ENCODE assay signal across 20 mouse cellular contexts in genomic region chr1:125537776-125538175, GRCm38 (mm10). TPM values are rescaled to one million over a fixed set of nuclear protein-coding genes. Genes with fewer than 3 reads are reported as not detected.
A peak's percentile ranks its signal among the peaks of the same experiment; 100 is the strongest.
DNase-seq lines count a peak whose midpoint lies in the region; ATAC-seq and TF ChIP-seq lines count a peak whose summit lies in the region.
"Had no signal": no experiment of that assay in that cellular context is flagged by ENCODE, and none has a peak within 500 bp of the region (broad histone marks: within the 10 kb centered on the region; RNA-seq: fewer than 3 reads in every experiment).

No protein-coding gene starts in this region.

- H3K4me3 ChIP-seq in hindbrain, postnatal 0 days (ENCODE audit: low read length), result no peak overlapping the region
- H3K4me3 ChIP-seq in hindbrain, embryonic 16.5 days (ENCODE audit: low read length), result no peak overlapping the region
- H3K4me3 ChIP-seq in small intestine, adult 2 months (ENCODE audit: low read depth, low read length), result no peak overlapping the region
- H3K4me3 ChIP-seq: embryonic facial prominence, embryonic 10.5 days; heart, adult 2 months; heart, embryonic 15.5 days; hindbrain, embryonic 15.5 days had no signal

- H3K9ac ChIP-seq in hindbrain, postnatal 0 days (replicated peaks; ENCODE audit: low read length), result no peak overlapping the region
- no peak overlapping the region for H3K9ac ChIP-seq in hindbrain, embryonic 16.5 days (ENCODE audit: low read depth, low read length)
- H3K9ac ChIP-seq: heart, embryonic 15.5 days; hindbrain, embryonic 15.5 days had no signal

- no peak for TF ChIP-seq POLR2A in small intestine, adult 2 months (IDR thresholded peaks at IDR 0.05; ENCODE audit: low read depth, low read length)

- peak; percentile 5; the same call in 1 of the 2 replicates for TF ChIP-seq CTCF in hindbrain, postnatal 0 days (IDR thresholded peaks at IDR 0.05; ENCODE audit: low read depth)
- TF ChIP-seq CTCF in small intestine, adult 2 months (IDR thresholded peaks at IDR 0.05; ENCODE audit: extremely low read depth, insufficient read length, insufficient replicate concordance, low read depth, low read length), result no peak

- H3K36me3 ChIP-seq in hindbrain, postnatal 0 days (ENCODE audit: insufficient read depth, low read length), result no peaks in the 10 kb centered on the region
- no peaks in the 10 kb centered on the region for H3K36me3 ChIP-seq in hindbrain, embryonic 16.5 days (ENCODE audit: control insufficient read depth, insufficient read depth, low read length)
- H3K36me3 ChIP-seq in small intestine, adult 2 months (ENCODE audit: control insufficient read depth, insufficient read depth, low read length), result no peaks in the 10 kb centered on the region
- H3K36me3 ChIP-seq: embryonic facial prominence, embryonic 10.5 days; G1E; heart, embryonic 15.5 days; hindbrain, embryonic 15.5 days had no signal

- no peak overlapping the region for H3K27ac ChIP-seq in hindbrain, postnatal 0 days
- no peak overlapping the region for H3K27ac ChIP-seq in hindbrain, embryonic 16.5 days (ENCODE audit: low read depth, low read length)
- H3K27ac ChIP-seq in small intestine, adult 2 months (ENCODE audit: insufficient read depth, low read depth, low read length), result peak overlapping the region; percentile 17; the same call in 1 of the 2 replicates
- H3K27ac ChIP-seq: embryonic facial prominence, embryonic 10.5 days; heart, adult 2 months; heart, embryonic 15.5 days; hindbrain, embryonic 15.5 days had no signal

- 84% methylated on average over 8 of the region's 8 CpGs for WGBS in hindbrain, postnatal 0 days
- 87% methylated on average over 8 of the region's 8 CpGs for WGBS in hindbrain, embryonic 16.5 days
- WGBS in small intestine, adult 2 months, result 39% methylated on average over 8 of the region's 8 CpGs

- intact Hi-C loops in gastrocnemius, postnatal 36 days (cut with DNase I), result no loop called here

- no peaks in the 10 kb centered on the region for H3K27me3 ChIP-seq in hindbrain, postnatal 0 days (ENCODE audit: insufficient read depth, low read length)
- H3K27me3 ChIP-seq in hindbrain, embryonic 16.5 days (replicated peaks; ENCODE audit: control insufficient read depth, insufficient read depth, low read length), result no peaks in the 10 kb centered on the region
- H3K27me3 ChIP-seq in small intestine, adult 2 months (ENCODE audit: control insufficient read depth, insufficient read depth, low read length), result no peaks in the 10 kb centered on the region
- H3K27me3 ChIP-seq: heart, embryonic 15.5 days; hindbrain, embryonic 15.5 days had no signal

- H3K4me2 ChIP-seq in hindbrain, postnatal 0 days (ENCODE audit: low read depth, low read length), result no peak overlapping the region
- no peak overlapping the region for H3K4me2 ChIP-seq in hindbrain, embryonic 16.5 days (ENCODE audit: low read length)
- H3K4me2 ChIP-seq: heart, embryonic 11.5 days; heart, embryonic 15.5 days; hindbrain, embryonic 15.5 days had no signal

- no peaks in the 10 kb centered on the region for H3K4me1 ChIP-seq in hindbrain, postnatal 0 days (ENCODE audit: insufficient read depth, low read length)
- H3K4me1 ChIP-seq in hindbrain, embryonic 16.5 days (ENCODE audit: control insufficient read depth, insufficient read depth, low read depth, low read length), result no peaks in the 10 kb centered on the region
- peaks cover 9% of the 10 kb centered on the region; the same call in 1 of the 2 replicates for H3K4me1 ChIP-seq in small intestine, adult 2 months (ENCODE audit: control insufficient read depth, insufficient read depth, insufficient read length, low read length)
- H3K4me1 ChIP-seq: embryonic facial prominence, embryonic 10.5 days; hindbrain, embryonic 15.5 days had no signal

- DNase-seq in hindbrain, postnatal 0 days (ENCODE audit: low spot score), result no peak
- DNase-seq in ES-CJ7 (ENCODE audit: low read depth, low spot score), result peak; percentile 60
- DNase-seq in R1 (ENCODE audit: low read depth, low spot score), result peak; percentile 47
- DNase-seq in embryo, embryonic 10.5 days (ENCODE audit: low spot score), result no peak
- DNase-seq in gastrocnemius, postnatal 36 days, result no peak
- DNase-seq: cerebellum, adult 18-20 months; cerebellum, adult 9-11 months; cerebellum, postnatal 36 days; heart, adult 2 months; heart, postnatal 36 days; kidney, adult 8-10 months had no signal

- no peaks in the 10 kb centered on the region for H3K9me3 ChIP-seq in hindbrain, postnatal 0 days (ENCODE audit: low read length)
- no peaks in the 10 kb centered on the region for H3K9me3 ChIP-seq in hindbrain, embryonic 16.5 days (ENCODE audit: control insufficient read depth, low read length)
- H3K9me3 ChIP-seq: embryonic facial prominence, embryonic 10.5 days; G1E; heart, embryonic 15.5 days; hindbrain, embryonic 15.5 days had no signal

- ATAC-seq in hindbrain, postnatal 0 days, result no peak
- no peak for ATAC-seq in hindbrain, embryonic 16.5 days
- ATAC-seq: activated CD4-positive, CD25-positive, alpha-beta regulatory T cell, adult 4 months; forebrain, embryonic 14.5 days had no signal

RNA-seq across cellular contexts. Expression of gene Slc35f5, which starts 22.6 kb away (rescaled TPM):
- 16.4 and 17.9 TPM in 2 replicates for total RNA-seq in hindbrain, postnatal 0 days (2014; rRNA removed)
- polyA plus RNA-seq in hindbrain, postnatal 0 days (2015; fragmentation: Nextera tagmentation; extraction: Ambion mirVana), result 34.7 and 35.1 TPM in 2 replicates
- polyA plus RNA-seq in hindbrain, embryonic 16.5 days (2015; fragmentation: Nextera tagmentation; extraction: Ambion mirVana), result 36.3 and 37.8 TPM in 2 replicates
- polyA plus RNA-seq in small intestine, adult 2 months (2012; rRNA removed), result 14.4 and 29.4 TPM in 2 replicates
- 10 to 100 TPM; 14.8 to 18.8 TPM for total RNA-seq in gastrocnemius, postnatal 36 days (2021)

Comparison
In these comparisons a context has a peak if more than half of its experiments do, and no peak if none do; other contexts are left out.
1. DNase-seq: peak in ES-CJ7 (single experiment) and R1 (single experiment); none in hindbrain, postnatal 0 days (single experiment), embryo, embryonic 10.5 days (single experiment) and gastrocnemius, postnatal 36 days (0 of 2).